Mouse (Mus musculus) hematopoietic stem cell, adult 5-6 weeks (primary cell): ENCODE results near the gene Gemin7. TPM values are rescaled to one million over a fixed set of nuclear protein-coding genes. Genes with fewer than 3 reads are reported as not detected.

Source experiments
- ATAC-seq, 2 experiments: fragments of 125-278 bp in 1 of 2; replicated peaks in 1 of 2; 2 replicates each; pipeline ENCODE4 v1.8.0; 2016 to 2017; ENCODE audit warnings: inconsistent platforms in 2 of 2, mild to moderate bottlenecking in 2 of 2, moderate number of reproducible peaks in 2 of 2, low read depth in 1 of 2, moderate TSS enrichment in 1 of 2; ENCODE audit not compliant: low FRiP score in 2 of 2, poor library complexity in 2 of 2, severe bottlenecking in 2 of 2, insufficient read depth in 1 of 2, low TSS enrichment in 1 of 2
- total RNA-seq: library from RNA; stranded (forward); fragments of 172-1452, 232-1000 nt; gene quantifications from 2 replicates; pipeline ENCODE4 v1.2.3, GENCODE M21; 2017

The Gemin7 gene
- total RNA-seq, 1 experiment from 2014 or later: 44.9 TPM

DNA sequence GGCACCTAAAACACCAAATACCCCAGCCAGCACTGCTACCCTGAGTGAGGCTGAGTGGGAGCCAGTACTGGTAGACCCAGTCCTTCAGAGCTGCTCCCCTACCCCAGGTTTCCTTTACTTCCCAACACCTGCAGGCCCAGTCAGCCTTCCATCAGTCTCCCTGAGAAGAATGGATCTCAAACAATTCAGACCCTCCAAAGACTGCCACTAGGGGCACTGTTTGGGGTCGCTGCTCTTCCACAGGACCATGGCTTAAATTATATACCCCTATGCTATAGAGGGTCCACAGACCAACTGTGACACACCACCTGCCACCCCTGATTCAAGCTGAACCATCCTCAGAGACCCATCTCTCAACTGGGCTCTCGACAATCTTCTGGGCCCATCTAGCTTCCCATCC lies 18.4 kb downstream of the Gemin7 start:
- ATAC-seq: no peak

DNA sequence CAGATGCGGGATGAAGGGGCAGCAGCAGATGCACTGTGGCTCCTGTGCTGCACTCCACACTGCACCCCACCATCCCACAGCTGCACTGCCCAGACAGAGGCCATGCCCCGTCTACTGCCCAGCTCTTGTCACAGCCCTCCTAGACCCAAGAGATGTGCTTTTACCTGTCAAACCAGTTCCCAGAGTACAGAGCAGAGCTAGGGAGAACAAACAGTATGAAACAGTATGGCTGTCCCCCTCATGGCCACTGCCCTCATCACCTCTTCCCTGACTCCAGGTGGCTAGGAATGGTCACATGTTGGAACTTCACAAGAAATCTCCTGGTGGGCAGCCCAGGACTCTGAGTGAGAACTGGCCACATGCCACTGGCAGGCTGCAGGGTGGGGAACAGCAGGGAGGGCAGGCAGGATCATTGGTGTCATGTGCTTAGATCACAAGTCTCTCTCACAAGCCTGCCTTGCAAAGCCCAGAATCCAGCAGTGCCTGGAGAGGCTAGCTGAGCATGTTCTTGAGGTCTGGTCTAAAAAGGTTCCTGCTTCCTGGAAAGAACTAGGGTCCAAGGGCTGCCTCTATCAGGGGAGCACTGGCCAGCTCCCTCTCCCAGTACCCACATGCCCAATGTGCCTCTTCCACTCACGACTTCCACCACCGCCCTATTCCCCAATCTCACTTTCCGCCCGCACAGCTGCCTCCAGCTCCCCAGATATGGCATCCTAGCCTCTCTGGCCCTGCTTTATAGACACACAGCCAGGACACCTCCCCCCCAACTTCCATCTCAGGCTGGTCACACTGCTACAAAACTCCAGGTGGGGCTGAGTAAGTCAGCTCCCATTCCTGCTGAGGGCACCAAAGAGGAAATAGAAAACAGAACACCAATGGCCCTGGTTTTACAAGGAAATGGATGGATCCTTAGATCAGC lies 19.2 kb downstream of the Gemin7 start:
- no peak for ATAC-seq

DNA sequence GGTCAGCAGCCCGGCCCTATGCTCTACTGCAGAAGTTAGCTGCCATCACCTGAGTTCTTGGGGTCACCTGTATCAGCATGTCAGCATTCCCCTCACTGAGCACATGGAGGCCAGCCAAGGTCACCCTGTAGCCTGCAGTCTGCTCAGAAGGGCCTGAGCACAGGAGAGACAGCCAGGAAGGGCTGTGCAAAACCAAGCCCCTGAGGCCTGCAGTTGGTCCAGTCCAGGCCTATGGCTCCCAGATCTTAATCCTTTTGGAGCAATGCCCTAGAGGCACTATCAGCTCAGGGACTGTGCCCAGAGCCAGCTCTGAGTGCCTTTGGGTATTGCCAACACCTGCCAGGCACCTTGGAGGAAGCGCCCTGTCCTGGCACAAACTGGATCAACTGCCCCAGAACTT lies 20.3 kb downstream of the Gemin7 start:
- no peak for ATAC-seq

- no peak for ATAC-seq
Measured at GRCm38 (mm10) chr7:19554168-19554567, 23.2 kb downstream of the Gemin7 start.

DNA sequence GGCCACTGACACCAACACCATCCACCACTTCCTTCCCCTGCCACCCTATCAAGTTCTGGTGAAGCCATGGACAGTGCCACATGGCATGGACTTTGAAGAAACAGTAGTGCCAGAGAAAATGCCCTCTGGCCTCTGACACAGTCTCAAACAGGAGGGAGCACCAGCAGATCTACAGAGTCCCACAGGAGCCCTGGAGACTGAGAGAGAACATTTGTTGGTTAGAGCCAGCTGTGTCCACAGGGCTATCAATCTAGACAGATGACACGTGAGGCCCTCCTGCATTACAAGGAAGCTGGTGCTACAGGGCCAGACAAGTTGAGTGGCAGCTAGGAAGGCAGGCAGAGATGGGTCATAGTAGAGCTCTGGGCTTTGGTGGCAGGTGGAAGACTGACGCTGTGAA lies 25.0 kb downstream of the Gemin7 start:
- ATAC-seq: peak; percentile 18 to 44; a peak in 3 of 4 replicates

- no peak for ATAC-seq
Measured at GRCm38 (mm10) chr7:19551634-19552033, 25.8 kb downstream of the Gemin7 start.

DNA sequence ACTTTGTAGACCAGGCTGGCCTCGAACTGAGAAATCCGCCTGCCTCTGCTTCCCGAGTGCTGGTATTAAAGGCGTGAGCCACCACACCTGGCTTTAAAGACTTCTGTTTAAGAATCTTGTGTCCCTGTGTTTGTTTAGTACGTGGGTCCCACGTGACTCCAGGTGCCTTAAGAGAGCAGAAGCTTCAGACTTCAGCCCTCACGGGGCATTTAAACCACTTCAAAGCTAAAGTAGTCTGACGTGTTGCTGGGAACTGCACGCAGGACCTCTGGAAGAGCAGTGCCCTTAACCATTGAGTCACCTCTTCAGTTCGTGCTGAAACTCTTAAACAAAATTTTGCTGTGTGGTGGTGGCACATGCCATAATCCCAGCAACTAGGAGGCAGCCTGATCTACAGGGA lies 28.0 kb downstream of the Gemin7 start:
- ATAC-seq: no peak

DNA sequence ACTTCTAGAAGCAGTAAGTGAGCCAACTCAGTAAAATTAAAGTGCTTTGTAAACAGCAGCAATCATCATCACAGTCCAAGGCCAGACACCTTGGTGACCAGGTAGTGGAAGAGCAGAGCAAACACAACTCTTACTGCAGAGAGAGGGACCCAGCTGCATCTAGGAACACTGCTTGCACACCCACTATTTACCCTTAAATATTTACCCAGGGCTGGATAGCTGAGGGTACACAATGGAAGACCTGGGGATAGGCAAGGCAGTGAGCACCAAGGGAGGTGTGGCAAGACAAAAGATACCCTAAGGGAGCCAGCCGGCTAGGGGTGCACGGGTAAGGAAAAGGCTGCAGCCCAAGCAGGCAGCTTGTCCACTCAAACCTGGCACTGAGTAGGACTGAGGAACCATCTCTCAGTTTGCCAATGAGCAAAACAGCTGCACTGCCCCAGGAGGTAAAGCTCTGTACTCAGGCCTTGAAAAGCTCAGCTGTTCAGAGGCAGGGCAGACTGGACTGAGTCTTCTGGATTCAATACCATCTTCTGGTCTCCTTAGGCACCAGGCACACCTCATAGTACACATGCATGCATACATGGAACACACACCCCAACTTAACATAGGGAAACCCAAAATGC lies 29.9 kb downstream of the Gemin7 start:
- no peak for ATAC-seq

GRCm38 (mm10) chr7:19546007-19546406 lies 31.4 kb downstream of the Gemin7 start:
- ATAC-seq: no peak

- peak; percentile 80 to 84 for ATAC-seq
Measured at GRCm38 (mm10) chr7:19543584-19543983, 33.8 kb downstream of the Gemin7 start.

GRCm38 (mm10) chr7:19542155-19542691 lies 35.2 kb downstream of the Gemin7 start:
- no peak; a peak in 1 of 4 replicates for ATAC-seq

DNA sequence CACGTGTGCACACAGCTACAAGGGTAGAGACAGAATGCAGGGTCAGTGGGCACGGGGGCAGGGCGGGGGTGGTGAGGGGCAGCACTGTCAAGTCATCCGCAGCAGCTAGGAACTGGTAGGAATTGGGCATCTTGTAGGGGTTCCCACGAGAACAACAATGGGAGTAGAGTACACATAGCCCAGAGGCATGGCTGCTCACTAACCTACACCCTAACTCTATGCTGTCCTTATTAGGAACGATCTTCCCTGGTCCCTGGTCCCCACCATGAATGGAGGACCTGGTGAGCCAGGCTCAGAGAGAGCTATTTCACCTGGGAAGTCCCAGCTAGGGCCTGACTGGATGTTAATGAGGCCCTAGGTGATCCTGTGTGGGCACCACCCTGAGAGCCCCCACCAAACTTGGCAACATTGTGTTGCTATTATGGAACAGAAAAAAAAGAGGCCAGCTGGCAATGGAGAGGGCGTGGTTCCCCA lies 35.7 kb downstream of the Gemin7 start:
- ATAC-seq: no peak

DNA sequence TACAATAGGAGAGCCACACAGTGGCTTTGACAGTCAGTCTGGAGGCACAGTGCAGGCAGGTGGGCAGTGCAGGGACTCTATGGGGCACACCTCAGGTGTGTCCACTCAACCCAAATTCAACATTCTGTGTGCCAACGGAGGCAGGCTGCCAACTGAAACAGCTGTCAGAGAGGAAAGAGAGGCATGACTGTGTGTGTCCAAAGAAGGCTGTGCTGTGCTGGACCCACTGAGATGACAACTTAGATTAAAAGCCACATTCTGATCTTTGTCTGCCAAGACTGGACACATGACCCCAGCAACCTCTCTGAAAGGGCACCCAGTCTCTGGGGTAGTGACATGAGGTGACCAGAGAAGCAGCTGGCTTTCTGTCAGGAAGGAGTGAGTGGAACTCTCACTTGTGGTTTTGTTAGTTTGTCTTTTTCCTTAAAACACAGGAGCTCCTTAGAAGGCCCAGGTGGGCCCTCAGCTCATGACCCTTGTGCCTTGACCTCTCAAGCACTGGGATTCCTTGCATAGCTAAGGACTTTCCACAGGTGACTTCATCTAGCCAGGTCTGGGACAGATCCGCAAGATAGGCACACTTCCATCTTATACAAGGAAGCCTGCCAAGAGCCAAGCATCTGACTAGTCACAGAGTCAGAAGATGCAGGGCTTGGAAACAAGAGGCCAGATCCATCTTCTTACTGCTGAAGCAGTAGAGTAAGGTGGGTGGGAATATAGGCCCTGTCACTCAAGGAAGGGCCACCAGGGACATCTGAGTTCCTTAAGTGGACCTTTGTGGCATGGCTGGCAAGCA lies 36.4 kb downstream of the Gemin7 start:
- ATAC-seq: no peak

DNA sequence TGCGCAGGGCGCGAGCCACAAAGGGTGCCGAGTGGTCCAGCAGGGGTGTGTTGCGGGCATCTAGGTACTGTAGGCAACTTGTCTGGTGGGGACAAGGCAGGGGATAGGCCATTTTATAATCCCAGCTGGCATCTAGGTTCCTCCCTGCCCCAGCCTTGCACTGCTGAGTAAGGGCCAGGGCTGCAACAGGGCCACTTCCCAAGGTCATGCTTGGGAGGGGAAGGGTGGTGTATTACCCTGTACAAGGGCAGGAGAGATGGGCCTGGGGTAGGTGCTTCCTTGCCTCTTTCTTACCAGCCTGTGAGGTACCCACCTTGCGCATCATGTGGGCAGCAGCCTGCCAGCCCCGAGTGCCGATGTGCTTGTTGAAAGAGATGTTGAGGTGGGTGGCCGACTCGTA lies 42.7 kb downstream of the Gemin7 start:
- no peak for ATAC-seq

DNA sequence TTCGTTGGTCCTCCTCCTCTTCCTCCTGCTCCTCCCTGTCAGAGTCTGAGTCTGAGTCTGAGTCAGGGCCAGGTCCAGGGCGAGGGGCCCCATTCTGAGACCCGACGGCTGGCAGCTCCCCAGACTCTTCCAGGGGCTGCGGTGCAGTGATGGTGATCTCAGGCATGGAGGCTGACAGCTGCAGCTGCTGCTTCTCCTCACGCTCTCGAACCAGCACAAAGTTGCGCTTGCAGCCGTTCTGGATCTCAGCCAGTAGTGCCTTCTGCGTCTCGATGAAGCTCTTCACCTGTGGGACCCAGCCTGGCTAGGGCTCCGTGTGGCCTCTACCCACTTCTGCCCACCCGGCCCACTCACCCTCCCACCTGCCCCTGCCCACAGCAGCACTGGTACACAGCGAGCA lies 45.2 kb downstream of the Gemin7 start:
- ATAC-seq: no peak

DNA sequence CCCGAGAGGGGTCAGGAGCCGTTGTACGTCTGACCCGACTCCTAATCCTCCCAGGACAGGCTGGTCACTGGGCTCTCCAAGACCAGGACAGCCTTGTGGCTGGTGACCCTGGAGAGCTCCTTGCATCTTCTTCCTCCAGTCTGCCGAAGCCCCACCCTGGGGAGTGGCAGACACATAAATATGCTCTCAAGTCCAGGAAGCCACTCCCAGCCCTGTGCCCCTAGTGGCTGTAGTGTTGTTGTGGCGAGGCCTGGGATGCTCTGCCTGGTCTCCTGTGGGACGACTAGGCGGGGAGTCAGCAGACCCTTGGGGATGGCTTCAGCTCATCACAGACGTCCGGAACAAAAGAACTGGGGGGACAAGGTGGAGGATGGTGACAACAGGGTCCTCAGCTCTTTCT lies 46.3 kb downstream of the Gemin7 start:
- ATAC-seq: 0 out of 4 replicates have a peak, but pooled peaks of 1 of the 2 experiments have one; percentile 23

DNA sequence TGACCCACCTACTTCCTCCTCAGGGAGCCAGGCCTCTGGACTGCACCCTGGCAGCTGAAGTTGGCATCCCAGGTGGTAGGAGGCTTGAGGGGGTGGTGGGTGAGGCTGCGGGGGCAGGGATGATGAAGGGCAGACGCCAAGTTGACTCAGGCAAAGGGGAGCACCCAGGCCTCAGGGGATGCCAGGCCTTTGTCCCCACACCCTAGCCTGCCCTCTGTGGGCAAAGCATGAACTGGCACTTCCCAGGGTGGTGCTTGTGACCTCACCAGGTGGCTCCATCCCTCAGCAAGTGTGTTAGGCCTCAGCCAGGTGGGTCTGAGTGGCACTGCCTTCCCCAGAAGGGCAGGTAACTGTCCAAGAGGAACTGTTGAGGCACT lies 52.3 kb downstream of the Gemin7 start:
- no peak for ATAC-seq
